Mouse (Mus musculus) neural tube, embryonic 13.5 days (tissue): ENCODE measurements around the gene Cfap43. TPM values are rescaled to one million over a fixed set of nuclear protein-coding genes. Genes with fewer than 3 reads are reported as not detected.
A peak's percentile ranks its signal among the peaks of the same experiment; 100 is the strongest.

ENCODE experiments used
- ATAC-seq: fragments of 200-750 bp; cut with Nextera tagmentation; 2 replicates; pipeline ENCODE4 v1.8.0; 2017; ENCODE audit warnings: low read depth, mild to moderate bottlenecking, moderate TSS enrichment, moderate library complexity
- H3K27ac ChIP-seq: fragments of 300-500 bp; sonication (generic); replicated peaks from 2 replicates; pipeline ENCODE4 v1.5.1; 2015; ENCODE audit warnings: moderate library complexity, mild to moderate bottlenecking, inconsistent platforms
- H3K27me3 ChIP-seq: fragments of 300-500 bp; sonication (generic); 2 replicates; pipeline ENCODE4 v1.6.1; 2015; ENCODE audit warnings: mild to moderate bottlenecking, inconsistent platforms
- H3K36me3 ChIP-seq: fragments of 300-500 bp; sonication (generic); 2 replicates; pipeline ENCODE4 v1.6.1; 2015; ENCODE audit warnings: mild to moderate bottlenecking, inconsistent platforms
- H3K4me1 ChIP-seq: fragments of 300-500 bp; sonication (generic); replicated peaks from 2 replicates; pipeline ENCODE4 v1.6.1; 2015; ENCODE audit warnings: inconsistent platforms
- H3K4me2 ChIP-seq: fragments of 300-500 bp; sonication (generic); 2 replicates; pipeline ENCODE4 v1.6.1; 2015; ENCODE audit warnings: inconsistent platforms, mild to moderate bottlenecking, moderate library complexity
- H3K4me3 ChIP-seq: fragments of 300-500 bp; sonication (generic); 2 replicates; pipeline ENCODE4 v1.5.1; 2015; ENCODE audit warnings: mild to moderate bottlenecking, inconsistent platforms
- H3K9ac ChIP-seq: fragments of 300-500 bp; sonication (generic); 2 replicates; pipeline ENCODE4 v1.6.1; 2015; ENCODE audit warnings: moderate library complexity, mild to moderate bottlenecking, inconsistent platforms
- H3K9me3 ChIP-seq: fragments of 300-500 bp; sonication (generic); 2 replicates; pipeline ENCODE4 v1.6.1; 2016; ENCODE audit warnings: inconsistent platforms
- WGBS: fragments of 180-500 bp; shearing (Covaris S2); methylation state at CpG from one replicate; pipeline ENCODE4 v1.1.7; 2015; 5-methylcytosine and 5-hydroxymethylcytosine counted together
- polyA plus RNA-seq: library from polyadenylated mRNA; unstranded; fragments of >200 nt; fragmentation: Nextera tagmentation; extraction: Ambion mirVana; gene quantifications from 2 replicates; pipeline ENCODE4 v1.2.1, GENCODE M21; 2015

Gene Cfap43
- polyA plus RNA-seq, 1 experiment from 2014 or later, result 0.28 TPM

DNA sequence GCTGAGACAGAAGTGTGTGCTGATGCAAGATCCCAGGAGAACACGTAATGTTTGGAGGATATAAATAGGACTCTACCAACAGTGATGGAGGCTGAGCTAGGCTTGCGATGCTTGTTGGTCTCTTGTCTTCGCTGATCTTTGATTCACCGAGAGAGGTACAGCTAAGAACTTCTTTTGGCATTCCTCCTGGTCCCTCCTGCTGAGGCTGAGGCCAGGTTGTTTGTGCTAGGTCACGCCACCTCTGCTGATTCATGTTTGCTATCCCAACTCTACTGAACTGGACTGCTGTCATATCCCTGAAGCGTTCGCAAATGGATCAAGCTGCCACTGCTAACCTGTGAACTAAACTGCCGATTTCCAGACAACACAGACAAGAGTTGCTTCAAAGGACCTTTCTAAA lies 15.1 kb upstream of the Cfap43 start:
- ATAC-seq, result no peak
- Histone ChIP-seq H3K27me3 (0 out of 2 replicates have a peak, but pooled peaks cover 2% of the 10 kb centered on the region), H3K4me3 (no peak overlapping the region), H3K9me3 (no peaks in the 10 kb centered on the region), H3K9ac (no peak overlapping the region), H3K36me3 (no peaks in the 10 kb centered on the region), H3K4me1 (peaks cover 9% of the 10 kb centered on the region), H3K27ac (no peak overlapping the region), H3K4me2 (no peak overlapping the region)
- WGBS, result 94% methylated on average over 8 of the region's 8 CpGs

DNA sequence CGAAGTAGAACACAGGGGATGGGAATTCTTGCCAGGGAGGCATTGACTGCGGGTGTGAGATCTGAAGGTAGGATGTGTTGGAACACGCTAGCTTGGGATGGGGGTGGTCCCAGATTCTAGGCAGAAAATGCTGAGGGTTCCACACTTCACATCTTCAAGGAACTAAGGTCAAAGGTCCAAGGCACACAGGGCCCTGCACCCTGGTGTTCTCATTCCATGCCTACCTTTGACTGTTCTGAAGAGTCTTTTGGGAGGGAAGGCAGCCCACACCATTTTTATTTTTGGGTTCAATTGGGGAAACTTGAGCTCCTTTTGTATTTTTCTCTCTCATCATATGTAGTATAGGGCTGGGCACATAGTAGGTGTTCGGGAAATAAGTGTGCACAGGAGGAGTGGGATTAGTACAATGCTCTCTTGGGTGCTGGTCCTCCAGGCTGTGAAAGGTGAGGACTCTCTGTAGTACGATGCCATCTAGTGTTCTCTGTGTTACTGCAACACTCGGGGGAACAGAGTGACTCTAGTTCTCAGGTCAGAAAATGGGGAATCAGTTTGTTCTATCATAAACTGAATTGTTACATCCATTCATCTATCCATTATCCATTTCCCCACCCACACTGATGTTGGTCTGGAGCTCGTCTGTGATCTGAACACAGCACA lies 13.0 kb upstream of the Cfap43 start:
- Histone ChIP-seq H3K4me3 (no peak overlapping the region), H3K27ac (no peak overlapping the region), H3K27me3 (no peaks in the 10 kb centered on the region), H3K9ac (peak overlapping the region; percentile 5; the same call in 1 of the 2 replicates), H3K36me3 (no peaks in the 10 kb centered on the region), H3K9me3 (no peaks in the 10 kb centered on the region), H3K4me1 (peaks cover 3% of the 10 kb centered on the region), H3K4me2 (no peak overlapping the region)
- 40% methylated on average over 7 of the region's 7 CpGs for WGBS
- peak; percentile 64; the same call in 1 of the 2 replicates for ATAC-seq

DNA sequence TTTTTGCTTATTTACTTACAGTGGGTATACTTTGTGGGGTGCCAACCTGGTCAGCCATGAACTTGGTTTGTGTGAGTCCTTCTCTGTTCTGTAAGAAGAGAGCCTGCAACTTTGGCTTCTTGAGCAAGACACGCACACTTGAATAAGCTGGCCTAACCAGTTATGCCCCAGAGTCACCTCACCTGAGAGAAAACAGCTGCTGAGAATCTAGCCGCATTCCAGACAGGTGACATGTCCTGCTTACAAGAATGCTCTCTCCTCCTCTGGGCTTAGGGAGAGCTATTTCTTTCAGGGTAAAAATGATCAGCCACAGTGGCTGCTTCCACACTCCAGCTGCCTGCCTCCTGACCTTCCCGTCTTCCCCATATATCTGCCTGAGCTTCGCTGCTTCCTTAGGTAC lies 10.0 kb upstream of the Cfap43 start:
- no peak; the same call in 1 of the 2 replicates for ATAC-seq
- peaks cover 3% of the 10 kb centered on the region; the same call in 1 of the 2 replicates for H3K4me1 ChIP-seq
- H3K27ac ChIP-seq, result peak overlapping the region; percentile 39; the same call in 1 of the 2 replicates
- no peak overlapping the region for H3K4me3 ChIP-seq
- H3K27me3 ChIP-seq, result no peaks in the 10 kb centered on the region
- H3K4me2 ChIP-seq, result no peak overlapping the region
- no peaks in the 10 kb centered on the region for H3K9me3 ChIP-seq
- WGBS, result 76% methylated on average over 4 of the region's 4 CpGs
- no peaks in the 10 kb centered on the region for H3K36me3 ChIP-seq
- no peak overlapping the region for H3K9ac ChIP-seq

DNA sequence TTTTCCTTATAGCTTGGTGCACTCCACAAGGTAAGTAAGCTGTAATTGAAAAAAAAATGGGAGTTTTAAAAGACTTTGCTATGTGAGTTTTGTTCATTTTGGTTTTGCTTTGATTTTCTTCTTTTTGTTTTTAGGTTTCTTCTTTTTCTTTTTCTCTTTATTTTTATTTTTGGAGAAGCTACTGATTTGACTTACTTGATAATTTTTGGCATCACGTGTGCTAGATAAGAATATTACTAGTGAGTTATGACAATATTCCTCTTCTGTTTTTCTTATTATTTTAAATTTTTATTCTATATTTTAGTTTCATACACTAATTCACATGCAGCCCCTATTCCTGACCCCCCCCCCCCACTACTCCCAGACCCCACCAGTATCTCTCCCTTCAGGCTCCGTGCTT lies 7.9 kb upstream of the Cfap43 start:
- Histone ChIP-seq H3K27ac (no peak overlapping the region), H3K4me3 (no peak overlapping the region), H3K36me3 (no peaks in the 10 kb centered on the region), H3K4me1 (0 out of 2 replicates have a peak, but pooled peaks cover 3% of the 10 kb centered on the region), H3K9ac (no peak overlapping the region), H3K9me3 (no peaks in the 10 kb centered on the region), H3K4me2 (no peak overlapping the region), H3K27me3 (no peaks in the 10 kb centered on the region)
- ATAC-seq, result no peak
- WGBS, result 97% methylated on average over 2 of the region's 2 CpGs

DNA sequence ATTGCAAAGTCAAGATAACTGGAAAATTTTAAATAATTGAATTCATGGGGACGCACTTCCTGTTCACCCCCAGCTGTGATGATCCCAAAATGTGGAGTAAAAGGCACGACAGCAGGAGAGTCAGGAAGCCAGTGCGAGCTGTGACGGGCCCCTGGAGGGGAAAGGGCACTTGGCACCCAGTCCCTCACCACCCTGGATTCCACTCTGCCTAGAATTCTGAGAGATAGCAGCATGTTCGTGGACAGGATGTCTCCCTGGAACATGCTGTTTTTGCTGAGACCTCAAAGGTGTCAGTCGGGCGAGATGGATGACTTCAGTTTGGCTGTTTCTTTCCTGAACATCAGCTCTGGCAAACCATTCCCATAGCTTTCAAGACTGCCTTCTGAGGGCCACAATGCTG lies 6.7 kb upstream of the Cfap43 start:
- Histone ChIP-seq H3K4me1 (0 out of 2 replicates have a peak, but pooled peaks cover 3% of the 10 kb centered on the region), H3K9ac (no peak overlapping the region), H3K36me3 (no peaks in the 10 kb centered on the region), H3K4me2 (no peak overlapping the region), H3K27ac (no peak overlapping the region), H3K4me3 (no peak overlapping the region), H3K9me3 (no peaks in the 10 kb centered on the region), H3K27me3 (no peaks in the 10 kb centered on the region)
- no peak for ATAC-seq
- 84% methylated on average over 7 of the region's 7 CpGs for WGBS

DNA sequence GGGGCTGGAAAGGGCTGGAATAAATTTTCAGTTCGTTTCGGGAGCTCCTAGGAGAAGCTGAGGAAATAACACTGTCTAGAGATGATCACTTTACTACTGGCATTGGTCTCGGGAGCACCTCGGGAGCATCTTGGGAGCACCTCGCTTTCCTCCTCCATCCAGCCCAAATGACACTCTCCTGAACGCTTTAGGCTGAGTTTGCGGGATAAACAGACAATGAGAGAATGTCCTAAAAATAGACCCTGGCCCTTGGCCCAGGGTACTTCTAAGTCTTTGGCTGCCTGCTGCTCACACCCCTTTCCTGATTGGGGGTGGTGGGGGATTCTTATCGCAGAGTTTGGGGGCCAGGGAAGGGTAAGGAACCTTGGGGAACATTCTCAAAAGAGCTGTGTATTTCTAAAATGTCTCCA lies 884 bp upstream of the Cfap43 start:
- Histone ChIP-seq H3K36me3 (no peaks in the 10 kb centered on the region), H3K9ac (0 out of 2 replicates have a peak overlapping the region, but pooled peaks have one; percentile 75), H3K27me3 (no peaks in the 10 kb centered on the region), H3K4me2 (peak overlapping the region; percentile 87), H3K4me3 (peak overlapping the region; percentile 62), H3K27ac (peak overlapping the region; percentile 85), H3K4me1 (peaks cover 33% of the 10 kb centered on the region), H3K9me3 (no peaks in the 10 kb centered on the region)
- 7% methylated on average over 8 of the region's 8 CpGs for WGBS
- peak; percentile 10; the same call in 1 of the 2 replicates for ATAC-seq

DNA sequence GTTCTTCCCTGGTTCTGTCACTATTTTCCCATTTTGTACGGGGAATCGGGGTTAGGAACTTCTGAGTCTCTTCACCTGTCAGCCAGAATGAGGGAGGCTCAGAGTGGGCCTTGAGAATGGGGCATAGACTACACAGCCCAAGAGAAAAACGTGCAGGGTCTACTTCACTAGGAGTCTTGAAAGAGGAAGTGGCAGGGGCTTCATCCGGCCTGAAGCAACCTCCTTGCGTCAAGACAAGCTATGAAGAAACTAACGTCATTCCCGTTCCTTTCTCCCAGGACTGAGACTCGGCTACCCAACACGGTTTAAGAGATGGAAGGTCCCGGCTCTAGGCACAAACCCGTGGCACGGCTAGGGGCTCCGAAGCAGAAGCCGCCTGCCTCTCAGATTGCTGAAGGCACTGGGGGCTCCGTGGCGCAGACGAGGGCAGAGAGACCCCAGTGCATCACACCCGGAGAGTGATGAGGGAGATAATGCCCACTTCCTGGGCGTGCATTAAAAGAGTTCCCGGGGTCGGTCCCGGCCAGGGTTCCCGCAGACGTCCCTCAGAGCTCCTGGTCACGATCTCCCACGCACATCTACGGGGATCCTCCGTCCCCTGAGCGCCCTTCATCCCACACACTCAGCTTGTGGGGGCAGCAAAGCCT lies 509 bp downstream of the Cfap43 start:
- Histone ChIP-seq H3K4me3 (peak overlapping the region; percentile 62), H3K4me2 (peak overlapping the region; percentile 87), H3K4me1 (peaks cover 33% of the 10 kb centered on the region), H3K27ac (peak overlapping the region; percentile 85), H3K36me3 (no peaks in the 10 kb centered on the region), H3K27me3 (no peaks in the 10 kb centered on the region), H3K9me3 (no peaks in the 10 kb centered on the region), H3K9ac (peak overlapping the region; percentile 75)
- WGBS, result 1% methylated on average over 29 of the region's 29 CpGs
- ATAC-seq, result peak; percentile 25

DNA sequence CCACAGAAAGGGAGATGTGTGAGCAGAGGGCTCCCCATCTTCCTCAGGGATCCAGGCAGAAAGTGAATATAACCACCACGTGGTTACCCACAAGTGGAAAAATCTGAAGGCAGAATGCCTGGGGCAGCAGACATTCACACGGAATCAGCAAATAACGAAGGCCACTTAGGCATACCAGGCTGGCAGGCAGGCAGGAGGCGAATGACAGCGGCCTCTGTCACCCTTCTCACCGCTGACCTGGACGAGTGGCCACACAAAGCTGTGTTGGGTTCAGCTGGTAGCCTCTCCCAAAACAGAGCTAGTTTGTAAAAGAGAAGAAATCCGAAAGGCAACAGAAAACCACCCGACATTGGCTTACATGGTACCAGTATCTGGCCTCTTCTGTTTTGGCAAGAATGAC lies 1.1 kb downstream of the Cfap43 start:
- peaks cover 33% of the 10 kb centered on the region for H3K4me1 ChIP-seq
- H3K9ac ChIP-seq, result peak overlapping the region; percentile 75
- no peaks in the 10 kb centered on the region for H3K9me3 ChIP-seq
- no peaks in the 10 kb centered on the region for H3K36me3 ChIP-seq
- peak overlapping the region; percentile 87 for H3K4me2 ChIP-seq
- H3K27ac ChIP-seq, result no peak overlapping the region
- H3K4me3 ChIP-seq, result peak overlapping the region; percentile 62
- H3K27me3 ChIP-seq, result no peaks in the 10 kb centered on the region
- ATAC-seq, result no peak
- WGBS, result 16% methylated on average over 9 of the region's 9 CpGs

DNA sequence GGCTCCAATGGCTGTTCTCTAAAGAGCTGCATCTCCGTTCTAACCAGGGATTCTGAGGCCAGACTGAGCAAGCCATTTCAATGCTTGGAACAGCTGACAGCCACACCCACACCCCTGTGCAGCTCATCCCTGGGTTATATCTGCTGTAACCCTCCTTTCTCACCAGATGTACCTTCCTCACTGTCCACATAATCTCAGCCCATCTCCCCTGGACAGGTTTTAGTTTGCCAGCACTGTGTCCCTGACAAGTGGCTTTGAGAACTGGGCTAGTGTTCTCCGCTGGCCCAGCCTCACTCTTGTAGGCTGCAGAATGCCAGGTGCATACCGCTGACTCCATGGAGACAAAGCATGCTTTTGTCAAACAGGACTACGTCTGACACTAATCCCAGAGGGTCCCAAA lies 1.7 kb downstream of the Cfap43 start:
- no peaks in the 10 kb centered on the region for H3K36me3 ChIP-seq
- WGBS, result 10% methylated on average over 4 of the region's 4 CpGs
- H3K4me3 ChIP-seq, result peak overlapping the region; percentile 62
- no peak for ATAC-seq
- peak overlapping the region; percentile 75; the same call in 1 of the 2 replicates for H3K9ac ChIP-seq
- H3K27ac ChIP-seq, result no peak overlapping the region
- no peaks in the 10 kb centered on the region for H3K9me3 ChIP-seq
- H3K4me2 ChIP-seq, result peak overlapping the region; percentile 87
- no peaks in the 10 kb centered on the region for H3K27me3 ChIP-seq
- peaks cover 33% of the 10 kb centered on the region for H3K4me1 ChIP-seq

DNA sequence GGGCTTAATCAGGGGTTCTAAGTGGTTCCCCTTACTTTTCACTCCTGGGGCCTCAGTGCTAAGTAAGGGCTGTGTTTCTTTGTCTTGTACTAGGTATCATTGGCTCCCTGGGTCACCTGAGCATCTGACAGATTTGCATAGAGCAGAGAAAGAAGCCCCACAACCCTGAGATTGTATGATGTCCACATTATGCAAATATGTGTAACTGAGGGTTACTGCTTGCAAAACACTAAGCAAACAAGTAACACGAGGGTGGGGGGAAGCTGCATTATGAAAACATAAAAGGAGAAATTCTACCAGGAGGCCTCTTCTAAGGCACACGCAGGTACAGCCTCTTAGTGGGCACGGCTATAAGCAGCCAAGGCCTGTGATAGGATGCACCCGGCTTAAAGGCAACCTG lies 3.8 kb downstream of the Cfap43 start:
- Histone ChIP-seq H3K9ac (no peak overlapping the region), H3K36me3 (no peaks in the 10 kb centered on the region), H3K27me3 (no peaks in the 10 kb centered on the region), H3K4me3 (no peak overlapping the region), H3K4me1 (peaks cover 42% of the 10 kb centered on the region), H3K27ac (no peak overlapping the region), H3K4me2 (no peak overlapping the region), H3K9me3 (no peaks in the 10 kb centered on the region)
- WGBS, result 84% methylated on average over 4 of the region's 4 CpGs
- no peak for ATAC-seq

DNA sequence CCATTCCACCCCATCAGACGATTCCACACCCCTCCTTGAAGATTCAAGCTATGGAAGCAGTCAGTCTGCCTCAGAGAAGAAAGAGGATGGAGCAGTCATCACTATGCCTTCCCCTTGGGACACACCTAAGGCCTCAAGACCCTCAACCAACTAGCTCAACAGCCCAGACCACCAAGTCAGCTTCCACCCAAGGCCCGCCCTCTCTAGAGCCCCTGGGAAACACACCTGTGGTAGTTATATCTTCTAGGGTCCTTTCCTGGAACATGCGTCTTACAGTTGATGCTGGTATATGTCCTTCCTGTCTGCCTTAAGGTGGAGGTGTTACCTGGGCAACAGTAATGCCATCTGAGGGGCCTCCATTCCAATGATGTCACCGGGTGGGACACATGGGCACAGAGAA lies 4.9 kb downstream of the Cfap43 start:
- no peak overlapping the region for H3K4me3 ChIP-seq
- H3K4me1 ChIP-seq, result peaks cover 46% of the 10 kb centered on the region
- H3K27me3 ChIP-seq, result no peaks in the 10 kb centered on the region
- H3K4me2 ChIP-seq, result no peak overlapping the region
- ATAC-seq, result no peak
- H3K27ac ChIP-seq, result no peak overlapping the region
- H3K9me3 ChIP-seq, result no peaks in the 10 kb centered on the region
- WGBS, result 86% methylated on average over 4 of the region's 4 CpGs
- no peaks in the 10 kb centered on the region for H3K36me3 ChIP-seq
- H3K9ac ChIP-seq, result no peak overlapping the region

DNA sequence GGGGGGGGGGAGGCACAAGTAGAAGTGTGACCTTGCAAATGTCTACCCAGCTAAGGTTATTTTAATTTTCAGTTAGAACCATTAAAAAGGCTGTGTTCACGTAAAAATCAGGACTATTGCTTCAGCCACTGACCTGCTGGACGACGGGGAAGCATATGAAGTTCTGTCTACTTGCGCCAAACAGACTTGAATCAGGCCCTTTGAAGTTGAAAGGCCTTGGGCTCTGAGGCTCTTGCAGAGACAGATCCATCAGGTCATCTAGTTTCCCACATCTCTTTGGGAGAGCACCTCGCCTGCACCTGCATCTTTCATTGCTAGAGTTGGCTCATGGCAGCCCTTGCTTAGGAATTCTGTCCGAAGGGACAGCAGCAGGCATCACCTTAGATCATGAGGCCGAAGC lies 5.7 kb downstream of the Cfap43 start:
- H3K4me1 ChIP-seq, result peaks cover 50% of the 10 kb centered on the region
- no peaks in the 10 kb centered on the region for H3K27me3 ChIP-seq
- H3K4me2 ChIP-seq, result no peak overlapping the region
- no peak overlapping the region for H3K9ac ChIP-seq
- no peak overlapping the region for H3K27ac ChIP-seq
- no peak for ATAC-seq
- H3K4me3 ChIP-seq, result no peak overlapping the region
- H3K9me3 ChIP-seq, result no peaks in the 10 kb centered on the region
- no peaks in the 10 kb centered on the region for H3K36me3 ChIP-seq
- 67% methylated on average over 7 of the region's 7 CpGs for WGBS
